Mouse (Mus musculus) thymus, adult 2 months (tissue): ENCODE data around the gene Igfbp7. TPM values are rescaled to one million over a fixed set of nuclear protein-coding genes. Genes with fewer than 3 reads are reported as not detected.

Experiments used
- DNase-seq: peaks from one replicate; pipeline ENCODE4 v3.0.0; 2021
- H3K27ac ChIP-seq: fragments of 200-500 bp; 2 replicates; pipeline ENCODE4 v1.5.1; 2012; ENCODE audit warnings: low read length, control low read depth; ENCODE audit not compliant: control insufficient read depth, insufficient read depth
- H3K27me3 ChIP-seq: fragments of 200-500 bp; 2 replicates; pipeline ENCODE4 v1.6.1; 2012; ENCODE audit warnings: mild to moderate bottlenecking, low read length, moderate library complexity, mixed read lengths; ENCODE audit not compliant: control insufficient read depth, insufficient read depth
- H3K36me3 ChIP-seq: fragments of 200-500 bp; 2 replicates; pipeline ENCODE4 v1.6.1; 2012; ENCODE audit warnings: mild to moderate bottlenecking, low read length, moderate library complexity; ENCODE audit not compliant: control insufficient read depth, insufficient read depth
- H3K4me1 ChIP-seq: fragments of 200-500 bp; replicated peaks from 2 replicates; pipeline ENCODE4 v1.6.1; 2012; ENCODE audit warnings: low read length; ENCODE audit not compliant: control insufficient read depth, insufficient read depth
- H3K4me3 ChIP-seq: fragments of 200-500 bp; 2 replicates; pipeline ENCODE4 v1.5.1; 2012; ENCODE audit warnings: mild to moderate bottlenecking, low read length, control low read depth, moderate library complexity; ENCODE audit not compliant: control insufficient read depth, insufficient read depth
- CTCF ChIP-seq: fragments of 200-500 bp; IDR thresholded peaks from 2 replicates; pipeline ENCODE4 v1.5.1; 2012; ENCODE audit warnings: mild to moderate bottlenecking, control low read depth, low read length, moderate library complexity, borderline replicate concordance; ENCODE audit not compliant: control insufficient read depth, poor library complexity, insufficient read depth; ENCODE audit errors: extremely low read depth
- POLR2A ChIP-seq: fragments of 200-500 bp; IDR thresholded peaks from 2 replicates; pipeline ENCODE4 v1.6.1; 2012; ENCODE audit warnings: mild to moderate bottlenecking, low read length, control low read depth, moderate library complexity; ENCODE audit not compliant: control insufficient read depth, poor library complexity, insufficient read depth; ENCODE audit errors: extremely low read depth
- WGBS: fragments of 180-500 bp; shearing (Covaris S2); methylation state at CpG from one replicate; pipeline ENCODE4 v1.1.7; 2018; 5-methylcytosine and 5-hydroxymethylcytosine counted together
- polyA plus RNA-seq: library from polyadenylated mRNA; depleted of rRNA; stranded (reverse); fragments of >200 nt; gene quantifications from 2 replicates; pipeline ENCODE4 v1.2.3, GENCODE M21; 2012

Gene Igfbp7
- polyA plus RNA-seq, 1 experiment: 370 TPM

- no peaks in the 10 kb centered on the region for H3K36me3 ChIP-seq
- no peak overlapping the region for H3K4me3 ChIP-seq
- no peak for DNase-seq
- no peaks in the 10 kb centered on the region for H3K27me3 ChIP-seq
- no peak overlapping the region for H3K27ac ChIP-seq
- TF ChIP-seq CTCF (no peak), POLR2A (no peak)
- WGBS: 91% methylated on average over 6 of the region's 6 CpGs
- peaks cover 6% of the 10 kb centered on the region for H3K4me1 ChIP-seq
Measured at GRCm38 (mm10) chr5:77363650-77364049, 44.2 kb downstream of the Igfbp7 start.

GRCm38 (mm10) chr5:77362120-77362519 is 45.7 kb downstream of the Igfbp7 start:
- Histone ChIP-seq H3K4me1 (peaks cover 11% of the 10 kb centered on the region), H3K27ac (no peak overlapping the region), H3K36me3 (no peaks in the 10 kb centered on the region), H3K4me3 (no peak overlapping the region), H3K27me3 (no peaks in the 10 kb centered on the region)
- WGBS: 87% methylated on average over 3 of the region's 3 CpGs
- TF ChIP-seq CTCF (no peak), POLR2A (no peak)
- no peak for DNase-seq

DNA sequence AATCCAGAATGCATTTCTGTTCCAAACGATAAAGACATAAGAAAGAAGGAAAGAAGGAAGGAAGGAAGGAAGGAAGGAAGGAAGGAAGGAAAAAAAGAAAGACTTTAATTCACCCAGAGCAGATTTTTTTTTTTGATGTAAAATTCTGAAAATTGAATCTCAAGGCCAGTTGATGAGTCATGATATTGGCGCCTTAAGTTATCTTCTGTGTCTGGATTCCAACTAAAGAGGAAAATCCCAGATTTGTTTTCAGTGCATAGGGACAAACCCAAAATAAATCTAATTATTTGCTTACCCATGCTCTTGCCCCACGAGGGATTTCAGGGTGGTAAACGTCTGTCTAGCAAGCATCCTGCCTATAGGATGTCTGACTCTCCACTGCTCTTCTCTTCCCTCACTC is 46.8 kb downstream of the Igfbp7 start:
- Histone ChIP-seq H3K27ac (no peak overlapping the region), H3K4me1 (peaks cover 11% of the 10 kb centered on the region), H3K36me3 (no peaks in the 10 kb centered on the region), H3K4me3 (no peak overlapping the region), H3K27me3 (no peaks in the 10 kb centered on the region)
- WGBS: 78% methylated on average over 4 of the region's 4 CpGs
- no peak for DNase-seq
- TF ChIP-seq CTCF (no peak), POLR2A (no peak)

DNA sequence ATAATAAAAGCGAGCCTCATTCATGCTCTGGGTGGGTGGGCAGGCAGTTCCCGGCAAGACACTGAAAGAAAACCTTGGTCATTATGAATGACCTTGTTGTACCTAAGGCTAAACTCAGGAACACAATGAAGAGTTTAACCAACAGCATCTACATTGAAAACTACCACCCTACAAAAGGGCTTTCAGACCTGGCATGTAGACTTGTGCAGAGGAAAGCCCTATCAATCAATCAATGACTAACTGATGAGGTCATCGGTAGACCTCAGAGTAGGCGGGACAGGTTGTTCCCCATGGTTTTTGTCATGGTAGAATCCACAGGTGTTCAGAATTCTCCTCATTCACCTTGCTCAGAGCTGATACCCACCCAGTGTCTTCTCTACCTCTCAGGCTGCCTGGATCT is 47.9 kb downstream of the Igfbp7 start:
- H3K36me3 ChIP-seq: no peaks in the 10 kb centered on the region
- 96% methylated on average over 4 of the region's 4 CpGs for WGBS
- no peaks in the 10 kb centered on the region for H3K27me3 ChIP-seq
- no peak for DNase-seq
- no peak overlapping the region for H3K4me3 ChIP-seq
- H3K4me1 ChIP-seq: peaks cover 11% of the 10 kb centered on the region
- TF ChIP-seq CTCF: no peak
- TF ChIP-seq POLR2A: no peak
- no peak overlapping the region for H3K27ac ChIP-seq

DNA sequence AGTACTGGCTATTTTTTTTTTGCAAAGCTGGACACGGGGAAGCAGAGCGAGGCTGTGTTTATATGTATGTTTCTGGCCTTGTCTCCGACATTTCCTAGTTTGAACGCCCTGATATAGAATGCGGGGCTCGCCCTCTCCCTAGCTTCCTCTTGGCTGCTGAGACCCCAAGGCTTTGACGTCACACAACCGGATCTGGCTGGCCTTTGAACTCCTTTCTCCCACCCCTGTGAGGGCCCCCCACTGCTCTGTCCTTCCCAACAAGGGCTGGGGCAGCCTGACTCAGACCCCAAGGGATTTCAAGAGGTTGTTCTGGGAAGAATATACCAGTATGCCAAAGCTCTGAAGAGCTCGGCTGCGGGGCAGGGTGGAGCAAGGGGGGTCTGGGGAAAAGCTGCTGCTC is 49.5 kb downstream of the Igfbp7 start:
- WGBS: 28% methylated on average over 10 of the region's 10 CpGs
- peak overlapping the region; percentile 37 for H3K4me3 ChIP-seq
- H3K27ac ChIP-seq: no peak overlapping the region
- peak; percentile 40 for DNase-seq
- peaks cover 21% of the 10 kb centered on the region for H3K4me1 ChIP-seq
- TF ChIP-seq POLR2A (no peak), CTCF (no peak)
- H3K27me3 ChIP-seq: no peaks in the 10 kb centered on the region
- H3K36me3 ChIP-seq: no peaks in the 10 kb centered on the region

DNA sequence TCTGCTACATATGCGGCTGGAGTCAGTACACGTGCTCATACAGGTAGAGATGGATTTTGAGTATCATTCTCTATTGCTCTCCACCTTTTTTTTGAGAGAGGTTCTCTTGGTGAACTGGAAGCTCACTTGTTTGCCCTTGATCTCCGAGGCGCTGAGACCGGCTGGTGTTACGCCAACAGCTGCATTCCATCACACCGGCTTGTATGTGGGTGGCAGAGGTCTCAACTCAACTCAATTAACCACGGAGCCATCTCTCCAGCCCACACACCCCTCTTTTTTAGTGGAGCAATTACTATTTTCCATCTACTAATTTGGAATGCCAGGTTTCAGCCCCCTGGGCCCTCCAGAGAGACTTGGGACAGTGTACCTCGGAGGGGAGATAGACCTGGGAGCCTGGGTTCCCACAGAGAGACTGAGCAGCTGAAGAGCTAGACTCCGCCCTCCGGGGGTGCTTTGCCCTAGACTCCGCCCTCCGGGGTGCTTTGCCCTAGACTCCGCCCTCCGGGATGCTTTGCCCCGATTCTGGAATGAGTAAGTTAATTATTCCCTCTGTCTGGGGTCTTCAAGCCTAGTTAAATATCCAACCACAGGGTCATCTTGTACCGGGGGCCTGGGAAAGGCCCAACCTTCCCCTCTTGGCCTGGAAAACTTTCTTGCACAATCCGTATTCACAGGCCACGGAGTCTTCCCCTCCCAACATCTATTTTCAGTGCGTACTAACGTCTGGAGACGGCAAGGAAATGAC is 50.3 kb downstream of the Igfbp7 start:
- H3K27ac ChIP-seq: no peak overlapping the region
- 26% methylated on average over 22 of the region's 22 CpGs for WGBS
- peak overlapping the region; percentile 62 for H3K4me3 ChIP-seq
- H3K27me3 ChIP-seq: no peaks in the 10 kb centered on the region
- peak; percentile 78 for DNase-seq
- H3K36me3 ChIP-seq: no peaks in the 10 kb centered on the region
- peaks cover 21% of the 10 kb centered on the region for H3K4me1 ChIP-seq
- TF ChIP-seq POLR2A (no peak), CTCF (no peak)
